In the genomic region with DNA sequence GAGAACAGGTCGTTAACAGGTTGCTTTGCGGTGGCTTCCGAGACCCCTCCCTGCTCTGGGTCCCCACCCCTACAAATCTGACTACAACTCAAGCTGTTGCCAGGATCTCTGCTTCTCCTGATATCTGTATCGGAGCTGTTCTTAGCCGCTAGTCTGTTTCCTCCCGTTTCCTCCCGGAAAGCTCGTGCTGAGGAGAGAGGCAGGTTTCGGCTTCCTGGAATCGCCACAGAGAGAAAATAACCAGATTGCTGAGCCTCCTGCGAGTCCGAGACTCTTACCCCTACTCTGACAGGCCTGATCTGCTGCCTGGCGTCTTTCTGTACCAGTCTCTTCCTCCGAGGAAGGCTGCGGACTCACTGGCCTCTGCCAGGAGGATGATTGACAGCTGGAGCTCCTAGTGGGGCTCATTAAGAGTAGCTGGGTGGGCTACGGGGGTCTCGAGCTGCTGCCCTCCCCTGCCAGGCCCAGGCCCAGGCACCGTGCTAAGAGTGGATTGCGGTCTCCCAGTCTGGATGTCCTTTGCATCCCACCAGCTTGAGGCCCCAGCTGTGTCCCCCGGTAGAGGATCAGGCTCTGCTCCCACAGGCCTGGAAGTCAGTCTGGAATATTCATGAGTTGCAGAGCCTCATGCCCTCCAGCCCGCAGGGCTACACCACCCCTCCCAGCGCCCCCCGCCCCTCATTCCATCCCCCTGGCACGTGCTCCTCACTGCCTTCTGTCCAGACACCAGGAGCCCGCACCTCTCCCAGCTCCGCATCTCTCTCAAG, we compare ENCODE assay signal across 9 mouse cellular contexts. TPM values are rescaled to one million over a fixed set of nuclear protein-coding genes. Genes with fewer than 3 reads are reported as not detected.
DNase-seq lines count a peak whose midpoint lies in the region; ATAC-seq lines count a peak whose summit lies in the region.
"Had no signal": no experiment of that assay in that cellular context is flagged by ENCODE, and none has a peak within 500 bp of the region (broad histone marks: within the 10 kb centered on the region; RNA-seq: fewer than 3 reads in every experiment).

No protein-coding gene starts in this region.

- no peaks in the 10 kb centered on the region for H3K36me3 ChIP-seq in kidney, embryonic 14.5 days (ENCODE audit: control insufficient read depth, insufficient read depth, low read length)
- no peaks in the 10 kb centered on the region for H3K36me3 ChIP-seq in midbrain, embryonic 12.5 days

- intact Hi-C loops in left cerebral cortex, postnatal 4 days (cut with DNase I): no loop called here

- no peaks in the 10 kb centered on the region for H3K9me3 ChIP-seq in kidney, embryonic 14.5 days (ENCODE audit: control insufficient read depth, low read length)
- H3K9me3 ChIP-seq in midbrain, embryonic 12.5 days: 0 out of 2 replicates have a peak, but pooled peaks cover 4% of the 10 kb centered on the region

- no peak overlapping the region for H3K27ac ChIP-seq in kidney, embryonic 14.5 days (ENCODE audit: low read depth, low read length)
- H3K27ac ChIP-seq in midbrain, embryonic 12.5 days (replicated peaks): peak overlapping the region; percentile 66

- peaks cover 3% of the 10 kb centered on the region; the same call in 1 of the 2 replicates for H3K4me1 ChIP-seq in kidney, embryonic 14.5 days (ENCODE audit: control insufficient read depth, insufficient read depth, low read length)
- peaks cover 14% of the 10 kb centered on the region for H3K4me1 ChIP-seq in midbrain, embryonic 12.5 days

- 0 out of 2 replicates have a peak overlapping the region, but pooled peaks have one; percentile 44 for H3K9ac ChIP-seq in kidney, embryonic 14.5 days (ENCODE audit: low read depth, low read length)
- H3K9ac ChIP-seq in midbrain, embryonic 12.5 days (replicated peaks): peak overlapping the region; percentile 49

- peak; percentile 22; the same call in 1 of the 2 replicates for ATAC-seq in kidney, embryonic 14.5 days (ENCODE audit: low FRiP score, low TSS enrichment)
- ATAC-seq in midbrain, embryonic 12.5 days (ENCODE audit: low FRiP score, low read depth): peak; percentile 92

- peak overlapping the region; percentile 49 for H3K4me2 ChIP-seq in kidney, embryonic 14.5 days (replicated peaks; ENCODE audit: low read depth, low read length)
- H3K4me2 ChIP-seq in midbrain, embryonic 12.5 days (replicated peaks): peak overlapping the region; percentile 57

- no peaks in the 10 kb centered on the region; the same call in 1 of the 2 replicates for H3K27me3 ChIP-seq in kidney, embryonic 14.5 days (ENCODE audit: control insufficient read depth, insufficient read depth, low read length)
- H3K27me3 ChIP-seq in midbrain, embryonic 12.5 days: peaks cover 10% of the 10 kb centered on the region; the same call in 1 of the 2 replicates

- WGBS in kidney, embryonic 14.5 days: 5% methylated on average over 26 of the region's 26 CpGs
- 5% methylated on average over 26 of the region's 26 CpGs for WGBS in midbrain, embryonic 12.5 days

- H3K4me3 ChIP-seq in kidney, embryonic 14.5 days (ENCODE audit: low read length): peak overlapping the region; percentile 20
- H3K4me3 ChIP-seq in midbrain, embryonic 12.5 days: peak overlapping the region; percentile 30

- peak; percentile 40 for DNase-seq in left cerebral cortex, postnatal 4 days
- DNase-seq in left cerebral cortex, adult 11 months (ENCODE audit: low spot score): no peak
- peak; percentile 21 for DNase-seq in heart, adult 8-10 months (ENCODE audit: low spot score)
- DNase-seq in B cell, adult 2 months: no peak
- no peak for DNase-seq in urinary bladder, postnatal 4 days (ENCODE audit: low spot score in 2 of 2)
- DNase-seq in adrenal gland, postnatal 10 days: no peak

RNA-seq across cellular contexts. Expression of gene Tcf7l1, which starts 36.1 kb away (rescaled TPM):
- total RNA-seq in left cerebral cortex, postnatal 4 days (2021): 1 to 10 TPM; 4.1 to 5.3 TPM
- total RNA-seq in heart, adult 8-10 months (2022): 1 to 10 TPM; 6.8 to 9.2 (median 7.9) TPM
- polyA plus RNA-seq in kidney, embryonic 14.5 days (2014; fragmentation: Nextera tagmentation; extraction: Ambion mirVana): 38.7 and 48.8 TPM in 2 replicates
- polyA plus RNA-seq in midbrain, embryonic 12.5 days (2016; fragmentation: Nextera tagmentation; extraction: Ambion mirVana): 18.2 and 21.7 TPM in 2 replicates
- total RNA-seq in adrenal gland, postnatal 10 days (2021): 10 to 100 TPM; 19.6 to 20.1 TPM
- total RNA-seq: MEL had no signal

Comparison
In these comparisons a context has a peak if more than half of its experiments do, and no peak if none do; other contexts are left out.
1. DNase-seq: peak in left cerebral cortex, postnatal 4 days (single experiment) and heart, adult 8-10 months (single experiment); none in left cerebral cortex, adult 11 months (single experiment), B cell, adult 2 months (0 of 2), urinary bladder, postnatal 4 days (0 of 2) and adrenal gland, postnatal 10 days (single experiment).